Mouse (Mus musculus) erythroblast, embryonic 14.5 days (primary cell): ENCODE measurements at regions not wholly inside any gene's neighbourhood (a gene's known extent, or its start where the extent isn't known, plus 50 kb on each side); places are given as distances from the start of the nearest gene placed in this dataset.

Experiments used
- GATA1 ChIP-seq: IDR thresholded peaks from 2 replicates; pipeline ENCODE4 v1.6.1; 2012; ENCODE audit warnings: low read length, inconsistent platforms, mixed read lengths
- TAL1 ChIP-seq: IDR thresholded peaks from 3 replicates; pipeline ENCODE4 v1.6.1; 2012; ENCODE audit warnings: low read length, inconsistent platforms, mixed read lengths

DNA sequence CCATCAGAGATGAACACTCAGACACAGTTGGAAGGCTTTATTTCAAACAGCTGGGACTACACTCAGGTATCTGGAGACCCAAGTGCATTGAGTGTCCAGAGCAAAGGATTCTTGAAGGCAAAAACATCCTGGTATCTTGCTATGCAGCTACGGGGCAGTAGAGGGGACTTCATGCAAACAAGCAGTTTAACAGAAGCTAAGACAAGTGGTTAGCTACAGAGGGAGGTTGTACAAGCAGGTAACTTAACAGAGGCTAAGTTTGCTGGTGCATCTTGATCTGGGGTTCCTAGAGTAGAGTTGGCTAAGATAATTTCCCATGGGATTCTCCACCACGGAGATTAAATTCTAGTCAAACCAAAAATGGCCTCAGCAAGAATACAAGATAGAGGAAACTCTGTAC lies 145.5 kb upstream of the Zfp618 start:
- no peak for TF ChIP-seq GATA1
- TF ChIP-seq TAL1, result no peak
